Mouse (Mus musculus): ENCODE data around the gene Ptges2.
A peak's percentile ranks its signal among the peaks of the same experiment; 100 is the strongest.

DNA sequence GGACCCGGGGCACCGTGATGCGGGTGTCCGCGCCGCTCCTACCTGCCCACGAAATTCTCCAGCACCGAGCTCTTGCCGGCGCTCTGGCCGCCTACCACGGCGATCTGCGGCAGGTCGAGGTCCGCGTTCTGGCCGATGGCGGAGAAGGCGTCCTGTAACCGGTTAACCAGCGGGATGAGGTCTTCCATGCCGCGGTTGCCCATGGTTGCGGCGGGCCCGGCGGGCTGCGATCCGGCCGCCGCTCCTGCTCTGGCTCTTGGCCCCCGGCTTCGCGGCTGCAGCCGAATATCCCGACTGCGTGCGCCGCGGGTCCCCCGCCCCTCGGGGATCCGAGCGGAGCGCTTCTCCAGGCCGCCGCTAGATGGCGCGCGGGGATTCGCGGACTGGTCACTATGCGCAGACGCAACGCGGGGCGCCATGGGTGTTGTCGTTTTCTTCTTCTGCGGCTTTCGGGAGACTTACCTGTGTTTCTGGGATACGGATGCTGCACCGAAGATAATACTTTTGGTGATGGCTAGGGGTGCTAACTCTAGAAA is 42.6 kb upstream of the Ptges2 start, which contains the start of gene Dnm1:
- TF ChIP-seq CTCF (IDR thresholded peaks at IDR 0.05; ENCODE audit: control insufficient read depth, insufficient read depth, low read length) (peak; percentile 89), POLR2A (IDR thresholded peaks at IDR 0.05; ENCODE audit: borderline replicate concordance, control insufficient read depth, low read depth, low read length) (no peak)
